Mouse (Mus musculus): ENCODE results near the gene Tns2.

The Tns2 gene

DNA sequence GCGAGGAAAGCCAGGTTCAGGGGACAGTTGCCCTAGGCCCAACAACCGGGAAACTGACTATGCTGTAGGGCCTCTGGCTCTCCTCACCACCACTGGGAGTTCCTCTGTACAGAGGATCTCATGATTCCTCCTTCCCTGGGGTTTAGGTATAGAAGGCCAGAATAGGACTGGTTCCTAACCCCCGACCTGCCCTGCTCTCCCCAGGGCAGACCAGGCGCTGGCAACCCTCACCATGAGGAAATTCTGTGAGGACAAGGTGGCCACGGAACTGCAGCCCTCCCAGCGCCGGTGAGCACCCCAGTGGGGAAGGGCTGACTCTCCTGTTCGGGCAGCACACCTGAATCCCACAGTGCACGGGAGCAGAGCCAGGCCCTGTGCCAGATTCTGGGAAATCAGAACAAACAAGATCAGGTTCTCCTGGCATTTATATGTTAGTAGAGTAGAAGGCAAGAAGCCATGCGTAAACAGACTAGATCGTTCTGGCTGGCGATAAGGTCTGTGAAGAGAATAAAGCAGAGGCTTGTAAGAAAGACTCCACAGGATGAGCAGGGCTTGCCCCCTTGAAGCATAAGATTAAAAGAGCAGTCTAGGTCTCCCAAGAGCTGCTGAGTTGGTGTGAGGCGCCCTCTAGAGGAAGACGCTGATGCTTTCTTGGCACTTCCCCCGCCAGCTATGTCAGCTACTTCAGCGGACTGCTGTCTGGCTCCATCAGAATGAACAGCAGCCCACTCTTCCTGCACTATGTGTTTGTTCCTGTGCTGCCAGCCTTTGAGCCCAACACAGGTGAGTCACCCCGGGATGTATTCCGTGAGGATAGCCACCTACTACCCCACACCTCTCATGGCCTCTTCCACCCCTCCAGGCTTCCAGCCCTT is 8.7 kb downstream of the Tns2 start:
- DNase-seq (ENCODE audit: low read depth, low spot score): peak; percentile 89

DNA sequence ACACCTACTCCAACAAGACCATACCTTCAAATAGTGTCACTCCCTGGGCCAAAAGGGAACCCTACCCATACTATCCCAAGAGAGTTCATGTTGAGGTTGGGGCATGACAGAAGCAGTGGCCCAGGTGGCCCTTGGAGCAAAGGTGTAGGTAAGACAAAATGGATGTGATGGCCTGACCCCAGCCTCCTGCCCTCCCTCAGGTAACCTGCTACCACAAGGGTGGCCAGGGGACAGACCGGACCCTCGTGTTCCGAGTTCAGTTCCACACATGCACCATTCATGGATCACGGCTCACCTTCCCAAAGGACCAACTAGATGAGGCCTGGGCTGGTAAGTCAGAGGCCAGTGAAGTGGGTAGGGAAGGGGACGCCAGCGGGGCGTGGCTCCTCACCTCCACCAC is 10.1 kb downstream of the Tns2 start:
- DNase-seq (ENCODE audit: low read depth, low spot score): no peak

DNA sequence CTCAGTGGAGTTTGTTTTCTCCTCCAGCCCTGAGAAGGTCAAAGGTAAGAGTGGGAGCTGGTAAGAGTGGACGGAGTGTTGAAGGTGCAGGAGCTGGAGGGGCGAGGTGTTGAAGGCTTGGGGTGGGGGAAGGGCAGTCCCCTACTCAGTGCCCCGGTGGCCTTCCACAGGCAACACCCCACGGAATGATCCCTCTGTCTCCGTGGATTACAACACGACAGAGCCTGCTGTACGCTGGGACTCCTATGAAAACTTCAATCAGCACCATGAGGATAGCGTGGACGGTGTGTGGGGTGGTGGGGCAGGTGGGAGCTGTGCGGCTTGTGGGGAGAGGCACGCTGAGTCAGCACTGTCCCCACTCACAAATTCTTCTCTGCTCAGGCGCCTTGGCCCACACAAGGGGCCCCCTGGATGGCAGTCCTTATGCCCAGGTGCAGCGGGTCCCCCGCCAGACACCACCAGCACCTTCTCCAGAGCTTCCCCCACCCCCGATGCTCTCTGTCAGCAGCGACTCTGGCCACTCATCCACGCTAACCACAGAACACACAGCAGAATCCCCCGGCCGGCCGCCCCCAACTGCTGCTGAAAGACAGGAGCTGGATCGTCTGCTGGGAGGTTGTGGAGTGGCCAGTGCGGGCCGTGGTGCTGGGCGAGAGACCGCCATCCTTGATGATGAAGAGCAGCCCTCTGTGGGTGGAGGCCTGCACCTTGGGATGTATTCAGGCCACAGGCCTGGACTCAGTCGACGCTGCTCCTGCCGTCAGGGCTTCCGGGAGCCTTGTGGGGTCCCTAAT is 10.7 kb downstream of the Tns2 start:
- no peak for DNase-seq (ENCODE audit: low read depth, low spot score)

DNA sequence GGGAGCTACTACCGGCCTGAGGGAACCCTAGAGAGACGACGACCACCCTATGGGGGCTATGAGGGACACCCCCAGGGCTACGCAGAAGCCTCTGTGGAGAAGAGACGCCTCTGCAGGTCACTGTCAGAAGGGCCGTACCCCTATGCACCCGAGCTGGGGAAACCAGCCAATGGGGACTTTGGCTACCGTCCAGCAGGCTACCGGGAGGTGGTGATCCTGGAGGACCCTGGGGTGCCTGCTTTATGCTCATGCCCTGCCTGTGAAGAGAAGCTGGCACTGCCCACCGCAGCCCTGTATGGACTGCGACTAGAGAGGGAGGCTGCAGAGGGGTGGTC is 11.2 kb downstream of the Tns2 start:
- DNase-seq (ENCODE audit: low read depth, low spot score): no peak

DNA sequence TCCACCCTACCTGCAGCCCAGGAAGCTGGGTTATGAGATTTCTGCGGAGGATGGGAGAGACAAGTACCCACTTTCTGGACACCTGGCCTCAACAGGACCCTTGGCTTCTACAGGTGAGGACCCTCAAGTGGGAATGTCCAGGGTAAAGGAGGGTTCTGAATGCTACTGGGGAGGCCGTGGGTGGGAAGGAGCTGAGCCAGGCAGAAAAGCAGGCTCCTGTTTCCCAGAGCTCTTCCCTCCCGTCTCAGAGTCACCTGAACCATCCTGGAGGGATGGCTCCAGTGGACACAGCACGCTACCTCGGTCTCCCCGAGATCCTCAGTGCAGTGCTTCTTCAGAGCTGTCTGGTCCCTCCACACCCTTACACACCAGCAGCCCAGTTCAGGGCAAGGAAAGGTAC is 12.0 kb downstream of the Tns2 start:
- no peak for DNase-seq (ENCODE audit: low read depth, low spot score)

DNA sequence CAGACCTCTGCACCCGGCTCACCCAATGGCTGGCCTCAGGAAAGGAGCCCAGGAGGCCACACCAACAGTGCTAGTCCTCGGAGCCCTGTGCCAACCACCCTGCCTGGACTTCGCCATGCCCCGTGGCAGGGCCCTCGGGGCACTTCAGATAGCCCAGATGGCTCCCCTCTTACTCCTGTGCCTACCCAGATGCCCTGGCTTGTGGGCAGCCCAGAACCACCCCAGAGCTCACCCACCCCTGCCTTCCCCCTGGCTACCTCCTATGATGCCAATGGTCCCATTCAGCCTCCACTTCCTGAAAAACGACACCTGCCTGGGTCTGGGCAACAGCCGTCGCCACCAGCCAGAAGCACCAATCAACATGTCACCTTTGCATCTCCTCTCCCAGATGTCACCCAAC is 12.6 kb downstream of the Tns2 start:
- DNase-seq (ENCODE audit: low read depth, low spot score): no peak

DNA sequence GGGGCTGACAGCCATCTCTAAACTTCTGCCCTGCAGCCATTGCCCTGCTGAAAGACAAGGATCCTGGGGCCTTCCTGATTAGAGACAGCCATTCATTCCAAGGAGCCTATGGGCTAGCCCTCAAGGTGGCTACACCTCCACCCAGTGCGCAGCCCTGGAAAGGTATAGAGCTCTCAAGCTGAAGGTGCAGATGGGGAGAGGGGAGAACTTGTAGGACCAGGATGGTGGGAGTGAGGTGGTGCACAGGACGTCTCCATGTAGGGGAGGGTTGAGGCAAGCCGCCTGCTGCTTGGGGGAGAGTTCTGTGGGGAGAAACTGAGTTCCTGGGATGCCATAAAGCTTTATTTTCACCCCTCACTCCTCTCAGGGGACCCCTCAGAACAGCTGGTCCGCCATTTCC is 13.5 kb downstream of the Tns2 start:
- DNase-seq (ENCODE audit: low read depth, low spot score): no peak

DNA sequence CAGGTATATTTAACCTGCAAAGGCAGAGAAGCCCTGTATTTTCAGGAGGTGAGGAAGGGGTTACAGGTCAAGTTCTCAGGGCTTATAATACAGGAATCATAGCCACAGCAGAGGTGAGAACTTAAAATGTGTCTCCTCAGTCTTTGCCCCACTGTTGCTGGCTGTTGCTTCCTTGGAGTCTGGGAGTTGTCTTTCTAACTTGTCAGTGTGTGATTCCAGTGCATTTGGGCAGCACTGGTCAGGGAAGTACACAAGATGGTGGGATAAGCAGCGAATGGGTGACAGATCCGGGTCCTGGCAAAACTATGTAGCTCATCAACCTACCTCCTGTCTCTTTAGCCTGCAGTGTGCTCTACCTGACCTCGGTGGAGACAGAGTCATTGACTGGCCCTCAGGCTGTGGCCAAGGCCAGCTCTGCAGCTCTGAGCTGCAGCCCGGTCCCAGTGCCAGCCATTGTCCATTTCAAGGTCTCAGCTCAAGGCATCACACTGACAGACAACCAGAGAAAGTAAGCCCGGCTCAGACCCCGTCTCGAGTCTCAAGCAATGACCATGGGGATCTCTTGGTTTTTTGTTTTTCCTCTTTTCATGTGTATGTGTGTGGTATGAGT is 14.5 kb downstream of the Tns2 start:
- no peak for DNase-seq (ENCODE audit: low read depth, low spot score)

DNA sequence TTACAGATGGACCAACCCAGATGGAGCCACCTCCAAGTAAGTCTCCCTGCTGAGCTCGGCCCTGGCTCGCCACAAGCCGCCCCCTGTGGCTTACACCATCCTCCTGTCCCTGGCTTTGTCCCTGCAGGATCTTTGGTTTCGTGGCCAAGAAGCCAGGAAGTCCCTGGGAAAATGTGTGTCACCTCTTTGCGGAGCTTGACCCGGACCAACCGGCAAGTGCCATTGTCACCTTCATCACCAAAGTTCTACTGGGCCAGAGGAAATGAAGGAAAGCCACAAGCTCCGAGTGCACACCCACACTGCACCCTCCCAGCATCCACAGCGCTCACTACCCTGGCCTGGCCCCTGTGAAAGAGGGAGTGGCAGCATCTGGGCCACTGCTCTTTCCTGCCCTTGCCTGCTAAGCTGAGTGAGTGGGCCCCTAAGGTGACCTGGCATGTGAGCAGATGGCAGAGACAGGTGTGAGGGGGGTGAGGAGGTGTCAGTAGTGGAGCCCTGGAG is 15.6 kb downstream of the Tns2 start:
- no peak for DNase-seq (ENCODE audit: low read depth, low spot score)

DNA sequence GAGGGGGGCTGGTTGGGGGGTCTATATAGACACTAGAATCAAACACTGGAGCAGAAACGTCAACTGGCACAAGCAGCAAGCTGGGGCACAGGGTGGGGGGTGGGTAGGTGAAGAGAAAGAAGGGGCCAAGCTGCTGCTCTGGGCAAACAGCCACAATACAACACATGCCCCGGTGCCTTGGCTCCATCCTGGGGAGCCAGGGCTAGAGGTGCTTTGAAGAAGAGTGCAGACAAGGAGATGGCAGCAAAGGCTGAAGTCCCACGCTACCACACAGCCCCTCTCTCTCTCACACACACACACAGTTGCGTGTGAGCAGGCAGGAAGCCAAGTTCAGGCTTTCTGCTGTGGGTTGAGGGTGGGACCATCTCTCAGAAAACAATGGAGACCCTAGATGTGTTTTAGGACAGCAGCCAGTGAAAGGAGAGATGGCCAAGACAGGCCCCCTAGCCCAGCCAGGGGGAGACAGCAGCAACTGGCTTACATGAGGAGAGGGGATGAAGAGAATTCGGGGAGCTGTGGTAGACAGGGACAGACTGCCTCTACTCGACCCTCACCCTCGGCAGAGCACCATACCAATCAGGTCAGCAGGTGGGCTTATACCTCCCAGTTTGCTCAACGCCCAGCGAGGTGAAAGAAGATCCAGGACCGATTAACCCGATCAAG is 16.7 kb downstream of the Tns2 start:
- no peak for DNase-seq (ENCODE audit: low read depth, low spot score)

DNA sequence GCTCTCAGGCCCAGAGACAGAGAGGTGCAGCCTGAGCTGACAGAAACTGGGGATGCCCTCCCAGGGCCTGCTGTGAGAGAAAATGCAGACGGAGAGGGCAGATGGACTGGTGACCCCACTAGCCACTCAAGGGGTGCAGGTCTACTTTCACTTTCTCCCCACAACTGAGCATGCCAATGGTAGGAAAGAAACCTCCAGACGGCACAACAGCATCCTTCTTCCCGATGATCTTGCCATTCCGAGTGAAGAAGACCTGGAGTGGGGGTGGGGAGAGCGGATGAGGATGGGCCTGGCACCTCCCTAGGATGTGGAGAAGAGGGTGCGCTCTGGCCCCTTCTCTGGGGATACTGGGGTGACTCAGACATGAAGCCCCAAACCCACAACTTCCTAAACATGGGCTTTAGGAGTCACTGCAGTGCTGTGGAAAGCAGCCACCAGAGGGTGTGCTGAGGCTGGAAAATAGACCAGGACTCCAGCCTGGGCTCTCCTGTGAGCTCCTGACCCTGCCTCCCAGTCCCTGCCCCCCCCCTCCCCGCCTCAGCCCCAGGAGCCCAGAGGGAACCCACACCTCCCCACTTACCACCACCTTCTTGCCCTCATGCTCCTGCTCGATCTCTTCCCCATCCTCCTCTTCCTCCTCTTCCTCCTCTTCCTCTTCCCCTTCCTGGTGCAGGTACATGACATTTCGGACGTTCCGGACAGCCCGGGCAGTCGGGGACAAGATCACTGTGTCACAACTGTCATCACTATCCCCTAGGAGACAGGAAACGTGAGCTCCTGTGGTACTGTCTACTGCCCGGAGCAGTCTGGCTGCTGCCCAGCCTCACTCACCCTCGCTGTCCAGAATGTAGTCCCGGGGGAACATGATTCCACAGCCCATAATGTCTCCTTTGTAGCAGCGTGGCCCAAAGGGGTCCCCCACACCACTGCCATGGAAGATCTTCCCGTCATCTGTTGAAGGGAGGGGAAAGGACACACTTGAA is 17.5 kb downstream of the Tns2 start:
- DNase-seq (ENCODE audit: low read depth, low spot score): no peak

DNA sequence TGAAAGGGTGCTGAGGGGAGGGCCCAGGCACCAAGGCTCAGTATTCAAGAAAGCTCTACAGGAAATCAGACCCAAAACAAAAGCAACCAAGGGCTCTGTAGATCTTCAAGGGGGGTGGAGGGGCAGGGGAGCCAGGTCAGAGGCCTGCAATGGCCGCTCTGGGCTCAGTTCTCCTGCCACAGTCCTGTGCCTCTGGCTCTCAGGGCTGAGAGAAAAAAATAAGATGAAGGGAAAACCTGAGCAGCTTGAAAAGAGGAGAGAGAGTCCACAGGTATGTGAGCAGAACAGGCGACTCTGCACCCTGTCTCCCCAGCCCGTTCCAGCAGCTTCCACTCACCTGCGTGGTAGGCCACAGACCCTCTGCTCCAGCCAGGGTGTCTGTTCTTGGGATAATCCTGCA is 18.4 kb downstream of the Tns2 start:
- DNase-seq (ENCODE audit: low read depth, low spot score): no peak

DNA sequence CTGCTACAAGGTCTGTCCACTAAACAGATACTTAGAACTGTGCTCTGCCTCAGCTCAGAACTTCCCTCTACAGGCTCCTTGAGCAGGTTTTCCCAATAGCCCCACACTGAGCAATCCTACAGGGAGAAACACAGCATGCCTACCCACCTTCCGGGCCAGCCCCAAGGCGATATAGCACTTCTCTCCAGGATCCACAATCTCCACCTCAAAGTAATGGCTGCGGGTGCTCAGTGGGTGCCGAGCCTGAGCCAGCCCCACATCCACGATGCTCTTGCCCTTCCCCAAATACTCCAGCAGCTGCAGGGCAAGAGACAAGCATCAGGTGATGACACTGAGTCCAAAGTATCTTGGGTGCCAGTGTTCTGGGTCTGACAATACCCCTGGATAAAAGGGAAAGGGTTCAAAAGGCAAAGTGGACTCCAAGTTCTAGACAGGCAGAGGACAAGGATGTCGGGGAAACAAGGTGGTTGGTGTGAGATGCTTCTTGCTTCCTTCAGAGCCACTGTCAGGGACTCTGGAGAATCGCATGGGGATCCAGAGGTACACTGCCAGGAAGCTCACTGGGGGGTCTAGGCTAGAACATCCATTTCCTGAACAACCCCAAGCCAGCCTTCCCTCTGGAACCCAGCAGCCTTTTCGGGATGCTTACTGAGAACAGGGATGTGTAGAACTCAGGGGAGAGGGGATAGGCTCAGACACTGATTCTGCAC is 19.1 kb downstream of the Tns2 start:
- no peak for DNase-seq (ENCODE audit: low read depth, low spot score)

DNA sequence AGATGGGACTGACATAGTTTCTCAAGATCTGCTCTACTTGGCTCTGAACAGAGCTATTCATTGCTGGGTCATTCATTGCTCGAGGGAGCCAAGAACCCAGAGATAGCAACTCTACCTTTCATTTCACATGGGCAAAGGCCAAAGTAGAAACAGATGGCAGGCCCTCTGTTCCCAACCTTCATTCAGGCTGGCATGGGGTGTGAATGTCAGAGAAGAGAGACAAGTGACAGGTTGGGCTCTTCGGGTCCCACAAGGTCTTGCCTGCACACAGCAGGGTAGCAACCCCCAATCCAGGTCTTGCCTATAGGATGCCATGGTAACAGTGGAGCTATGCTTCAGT is 19.6 kb downstream of the Tns2 start:
- no peak for DNase-seq (ENCODE audit: low read depth, low spot score)

DNA sequence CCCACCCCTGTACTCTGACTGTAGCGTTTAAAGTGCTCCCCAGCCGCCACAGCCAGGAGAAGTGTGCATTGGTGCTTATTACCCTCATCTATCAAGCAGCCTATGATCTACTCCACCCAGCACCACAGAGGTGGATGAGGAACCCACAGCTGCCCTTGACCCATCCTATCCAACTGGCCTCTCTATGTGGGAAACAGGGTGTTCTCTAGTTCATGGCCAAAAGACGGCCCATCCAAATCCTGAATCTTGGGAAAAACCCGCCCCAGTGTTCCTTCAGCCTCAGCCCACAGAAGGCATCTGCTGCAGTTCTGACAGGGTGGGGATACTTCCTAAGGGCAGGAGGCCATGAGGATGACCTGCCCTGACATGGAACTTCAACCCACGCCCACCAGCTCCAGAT is 20.3 kb downstream of the Tns2 start:
- no peak for DNase-seq (ENCODE audit: low read depth, low spot score)

DNA sequence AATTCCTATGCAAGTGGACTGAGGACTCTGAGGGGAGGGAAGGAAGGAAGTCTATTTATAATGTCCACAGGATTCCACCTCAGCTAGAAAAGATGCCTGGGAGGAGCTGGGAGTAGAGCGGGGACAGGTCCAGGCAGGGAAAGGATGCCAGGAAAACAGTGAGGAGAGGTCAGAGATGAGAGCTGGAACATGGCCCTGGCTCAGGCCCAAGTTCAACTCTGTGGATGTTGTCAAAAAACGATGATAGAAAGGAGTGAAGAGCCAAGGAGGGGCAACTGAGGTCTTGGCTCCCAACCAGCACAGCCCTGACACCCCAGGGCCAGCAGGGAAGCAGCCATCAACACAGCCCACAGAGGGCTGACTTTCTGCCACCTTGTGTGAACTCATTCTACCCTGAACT is 26.1 kb downstream of the Tns2 start:
- no peak for DNase-seq (ENCODE audit: low read depth, low spot score)

DNA sequence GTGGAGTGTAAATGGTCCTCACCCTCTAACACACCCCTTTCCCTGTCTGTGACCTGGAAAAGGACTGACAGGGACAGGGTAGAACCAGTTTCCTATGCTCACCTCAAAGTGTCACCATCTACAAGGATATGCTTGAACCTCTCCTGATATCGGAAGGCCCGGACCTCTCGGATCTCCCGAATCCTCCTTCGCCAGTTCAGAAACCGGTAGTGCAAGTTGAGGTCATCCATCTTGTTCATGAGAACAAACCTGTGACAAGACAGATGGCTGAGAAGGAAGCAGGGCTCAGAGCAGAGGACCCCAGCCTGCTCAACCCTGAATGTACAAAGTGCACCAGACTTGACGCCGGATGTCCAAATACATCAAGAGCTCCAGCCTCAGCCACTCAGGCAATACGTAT is 33.1 kb downstream of the Tns2 start:
- DNase-seq (ENCODE audit: low read depth, low spot score): no peak

DNA sequence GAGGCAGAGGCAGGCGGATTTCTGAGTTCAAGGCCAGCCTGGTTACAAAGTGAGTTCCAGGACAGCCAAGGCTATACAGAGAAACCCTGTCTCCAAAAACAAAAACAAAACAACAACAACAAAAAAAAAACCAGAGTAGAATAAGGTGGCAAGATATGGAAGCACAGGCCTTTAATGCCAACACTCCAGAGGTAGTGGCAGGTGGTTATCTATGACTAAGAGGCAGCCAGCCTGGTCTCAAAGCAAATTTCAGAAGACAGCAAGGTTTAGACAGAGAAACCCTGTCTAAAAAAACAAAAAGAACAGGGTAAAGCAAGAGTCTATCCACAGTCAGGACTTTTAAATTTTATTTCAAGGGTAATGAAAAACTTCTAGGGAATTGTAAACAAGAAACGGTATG is 34.5 kb downstream of the Tns2 start:
- DNase-seq (ENCODE audit: low read depth, low spot score): no peak

DNA sequence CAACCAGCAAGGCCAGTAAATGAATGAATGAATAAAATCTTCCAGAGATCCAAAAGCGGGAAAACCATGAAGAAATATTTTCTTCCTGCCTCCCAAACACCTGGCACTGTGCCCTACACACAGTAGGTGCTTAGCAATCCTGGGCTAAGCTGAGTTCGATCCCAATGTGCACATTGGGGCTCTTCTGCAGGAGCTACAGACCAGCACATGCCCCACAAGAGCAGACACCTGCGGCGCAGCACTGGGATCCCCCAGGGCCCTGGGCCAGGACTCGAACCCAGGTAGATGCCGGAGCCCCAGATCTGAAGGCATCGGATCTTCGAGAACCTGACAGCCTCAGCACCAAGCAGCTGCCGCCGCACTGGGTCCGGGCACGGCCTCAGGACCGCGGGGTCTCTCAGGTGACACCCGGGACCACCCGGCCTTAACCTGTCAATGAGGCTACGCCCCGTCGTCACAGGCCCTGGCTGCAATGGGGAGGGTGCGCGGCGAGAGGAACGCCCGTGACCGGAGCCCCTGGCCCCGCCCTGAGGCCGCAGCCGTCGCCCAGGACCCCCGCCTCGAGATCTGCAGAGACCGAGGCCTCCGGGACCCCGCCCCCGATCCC is 35.4 kb downstream of the Tns2 start:
- no peak for DNase-seq (ENCODE audit: low read depth, low spot score)
